Mouse (Mus musculus): ENCODE measurements around the gene Pabpc6. TPM values are rescaled to one million over a fixed set of nuclear protein-coding genes. Genes with fewer than 3 reads are reported as not detected.

Pabpc6 gene
- polyA plus RNA-seq (2015; fragmentation: Nextera tagmentation; extraction: Ambion mirVana): not detected in 2 replicates

DNA sequence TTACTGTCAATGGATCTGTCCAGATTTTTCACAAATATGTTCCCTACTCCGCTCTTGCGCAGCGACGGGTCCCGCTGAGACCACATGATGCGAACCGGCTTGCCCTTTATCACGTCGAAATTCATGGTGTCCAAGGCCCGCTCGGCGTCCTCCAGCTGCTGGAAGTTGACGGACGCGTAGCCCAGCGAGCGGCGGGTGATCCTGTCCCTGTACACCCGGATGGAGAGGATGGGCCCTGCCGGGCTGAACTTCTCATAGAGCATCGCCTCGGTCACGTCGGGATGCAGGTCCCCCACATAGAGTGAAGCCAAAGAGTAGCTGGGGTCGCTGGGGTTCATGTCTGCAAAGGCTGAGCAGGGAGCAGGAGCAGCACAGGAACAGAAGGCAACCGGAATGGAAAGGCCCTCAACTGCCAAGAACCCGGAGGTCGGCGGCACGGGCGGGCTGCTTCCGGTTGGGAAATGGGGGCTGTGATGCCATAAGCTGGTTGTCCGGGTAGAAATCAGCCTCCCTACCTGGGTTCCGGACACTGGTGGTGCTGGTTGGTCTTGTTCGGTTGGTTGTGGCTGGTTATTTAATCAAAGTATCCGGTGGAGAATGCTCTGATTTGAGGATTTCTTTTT, at the start of gene Pabpc6:
Gene Pabpc6, minus strand, starts transcription at position 435 of the 623 bp plus-strand sequence.
- no peak within 1 kb of the TSS for H3K9ac ChIP-seq
- WGBS (ENCODE audit: insufficient replicate concordance): 82% methylated on average over 36 of the region's 36 CpGs
- no peaks in the 10 kb centered on the region for H3K4me1 ChIP-seq (replicated peaks)
- H3K27me3 ChIP-seq: no peaks in the 10 kb centered on the region
- DNase-seq (no peak), ATAC-seq (ENCODE audit: low read depth) (no peak)
- no peaks in the 10 kb centered on the region for H3K9me3 ChIP-seq (replicated peaks)
- no peak within 1 kb of the TSS for H3K4me2 ChIP-seq
- H3K27ac ChIP-seq: no peak within 1 kb of the TSS
- H3K4me3 ChIP-seq (replicated peaks): no peak within 1 kb of the TSS
- H3K36me3 ChIP-seq: no peaks in the 10 kb centered on the region

DNA sequence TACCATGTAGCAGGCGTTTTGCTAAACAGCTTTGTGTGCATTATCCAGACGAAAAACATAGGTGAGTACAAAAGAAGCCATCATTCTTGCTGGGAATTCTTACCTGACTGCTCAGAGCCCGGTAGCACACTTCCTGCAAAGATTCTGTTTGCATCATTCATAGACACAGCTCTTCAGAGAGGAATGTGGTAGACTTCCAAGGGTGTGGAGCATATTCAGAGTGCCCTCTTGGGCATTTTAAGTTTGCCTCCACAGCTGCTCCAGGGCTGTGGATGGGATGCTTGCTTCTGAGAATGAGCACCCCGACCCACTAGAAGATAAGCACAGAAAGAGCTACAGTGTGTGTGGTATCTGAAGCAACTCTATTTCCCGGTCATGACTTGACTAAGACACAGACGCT, 41.4 kb upstream of the Pabpc6 start:
- Histone ChIP-seq H3K36me3 (no peaks in the 10 kb centered on the region), H3K4me1 (replicated peaks) (no peaks in the 10 kb centered on the region), H3K9ac (no peak overlapping the region), H3K27me3 (no peaks in the 10 kb centered on the region), H3K4me2 (no peak overlapping the region), H3K9me3 (replicated peaks) (no peaks in the 10 kb centered on the region), H3K4me3 (replicated peaks) (no peak overlapping the region), H3K27ac (no peak overlapping the region)
- no peak for ATAC-seq (ENCODE audit: low read depth)
- no peak for DNase-seq
- WGBS (ENCODE audit: insufficient replicate concordance): 58% methylated on average over 6 of the region's 6 CpGs

DNA sequence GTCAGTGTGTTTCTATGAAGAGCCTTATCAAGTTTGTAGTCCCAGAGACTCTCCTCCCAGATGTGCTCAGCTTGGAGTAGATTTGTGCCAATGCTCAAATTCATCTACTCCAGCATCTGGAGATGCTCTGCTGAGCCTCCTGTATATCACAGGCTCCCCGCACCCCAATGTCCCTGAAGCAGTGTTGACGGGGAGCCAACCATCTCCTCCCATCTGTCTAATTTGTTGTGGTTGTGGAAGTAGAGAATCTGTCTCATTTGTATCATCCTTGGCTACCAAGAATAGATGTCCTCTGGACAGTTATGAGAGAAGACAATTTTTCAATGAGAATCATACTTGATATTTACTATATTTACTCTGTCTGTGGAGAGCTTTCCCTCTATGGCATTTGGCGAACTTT, 39.4 kb upstream of the Pabpc6 start:
- Histone ChIP-seq H3K27me3 (no peaks in the 10 kb centered on the region), H3K4me2 (no peak overlapping the region), H3K4me3 (replicated peaks) (no peak overlapping the region), H3K4me1 (replicated peaks) (no peaks in the 10 kb centered on the region), H3K36me3 (no peaks in the 10 kb centered on the region), H3K27ac (no peak overlapping the region), H3K9ac (no peak overlapping the region), H3K9me3 (replicated peaks) (no peaks in the 10 kb centered on the region)
- DNase-seq (no peak), ATAC-seq (ENCODE audit: low read depth) (no peak)
- 74% methylated on average over 3 of the region's 3 CpGs for WGBS (ENCODE audit: insufficient replicate concordance)

DNA sequence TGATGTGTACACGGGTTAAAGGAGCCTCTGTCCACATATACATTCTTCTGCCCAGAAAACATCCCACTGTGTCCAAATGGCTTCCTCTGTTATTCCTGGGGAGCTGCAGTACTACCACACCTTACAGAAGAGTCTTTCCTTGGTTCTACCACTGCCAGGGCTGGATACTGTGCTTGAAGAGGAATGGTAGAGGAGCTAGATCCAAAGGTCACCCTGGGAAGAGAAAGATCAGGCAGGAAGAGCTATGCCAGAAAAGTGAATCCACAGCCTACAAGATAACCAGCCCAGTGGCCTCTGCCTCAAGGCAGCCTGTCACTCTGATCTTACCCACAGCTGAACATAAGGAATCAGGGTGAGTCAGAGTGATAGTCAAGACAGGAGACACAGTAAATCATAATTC, 37.8 kb upstream of the Pabpc6 start:
- no peaks in the 10 kb centered on the region for H3K36me3 ChIP-seq
- H3K9me3 ChIP-seq (replicated peaks): no peaks in the 10 kb centered on the region
- no peaks in the 10 kb centered on the region for H3K27me3 ChIP-seq
- 57% methylated on average over 1 of the region's 1 CpGs for WGBS (ENCODE audit: insufficient replicate concordance)
- H3K9ac ChIP-seq: no peak overlapping the region
- H3K27ac ChIP-seq: no peak overlapping the region
- no peak overlapping the region for H3K4me2 ChIP-seq
- no peaks in the 10 kb centered on the region for H3K4me1 ChIP-seq (replicated peaks)
- DNase-seq (no peak), ATAC-seq (ENCODE audit: low read depth) (no peak)
- H3K4me3 ChIP-seq (replicated peaks): no peak overlapping the region

DNA sequence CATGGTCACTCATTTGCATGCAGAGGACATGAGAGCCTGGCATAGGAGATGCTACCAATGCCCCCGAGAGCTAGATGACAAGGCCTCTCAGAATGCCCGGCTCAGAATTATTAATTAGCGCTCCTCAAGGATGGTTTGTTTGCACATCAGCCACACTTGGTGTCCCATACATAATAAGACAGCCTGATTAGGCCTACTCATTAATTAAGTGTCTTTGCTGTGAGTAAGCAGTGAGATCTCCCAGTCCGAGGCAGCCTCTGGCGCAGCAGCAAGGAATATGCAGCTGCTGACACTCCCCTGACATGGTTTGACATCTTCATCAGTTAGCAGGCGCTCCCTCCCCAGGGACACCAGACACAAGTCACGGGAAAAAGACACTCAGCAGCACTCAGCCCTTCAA, 28.2 kb upstream of the Pabpc6 start:
- Histone ChIP-seq H3K36me3 (no peaks in the 10 kb centered on the region), H3K4me2 (no peak overlapping the region), H3K9ac (no peak overlapping the region), H3K27me3 (no peaks in the 10 kb centered on the region), H3K4me3 (replicated peaks) (no peak overlapping the region), H3K9me3 (replicated peaks) (no peaks in the 10 kb centered on the region), H3K4me1 (replicated peaks) (no peaks in the 10 kb centered on the region), H3K27ac (no peak overlapping the region)
- WGBS (ENCODE audit: insufficient replicate concordance): 62% methylated on average over 7 of the region's 7 CpGs
- ATAC-seq (ENCODE audit: low read depth): no peak
- DNase-seq: no peak

DNA sequence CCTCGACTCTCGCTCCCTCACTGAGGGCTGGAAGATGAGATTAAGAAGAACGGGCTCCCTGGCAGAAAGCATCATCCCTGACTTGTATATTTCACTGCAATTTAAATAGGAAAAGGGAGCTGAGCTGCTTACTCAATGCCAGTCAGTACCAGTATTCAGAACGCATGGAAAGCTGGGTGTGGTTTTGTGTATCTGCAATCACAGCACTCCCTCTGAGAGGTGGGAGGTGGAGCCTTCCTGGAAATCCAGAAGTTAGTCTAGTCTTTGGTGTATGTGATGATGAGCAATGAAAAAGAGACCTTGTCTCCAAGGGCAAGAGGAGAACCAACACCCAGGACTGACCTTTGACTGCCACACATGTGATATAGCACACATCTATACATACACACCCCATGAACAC, 21.7 kb upstream of the Pabpc6 start:
- Histone ChIP-seq H3K9me3 (replicated peaks) (no peaks in the 10 kb centered on the region), H3K27me3 (no peaks in the 10 kb centered on the region), H3K9ac (no peak overlapping the region), H3K36me3 (no peaks in the 10 kb centered on the region), H3K4me3 (replicated peaks) (no peak overlapping the region), H3K27ac (no peak overlapping the region), H3K4me1 (replicated peaks) (no peaks in the 10 kb centered on the region), H3K4me2 (no peak overlapping the region)
- no peak for ATAC-seq (ENCODE audit: low read depth)
- 57% methylated on average over 4 of the region's 4 CpGs for WGBS (ENCODE audit: insufficient replicate concordance)
- DNase-seq: no peak

DNA sequence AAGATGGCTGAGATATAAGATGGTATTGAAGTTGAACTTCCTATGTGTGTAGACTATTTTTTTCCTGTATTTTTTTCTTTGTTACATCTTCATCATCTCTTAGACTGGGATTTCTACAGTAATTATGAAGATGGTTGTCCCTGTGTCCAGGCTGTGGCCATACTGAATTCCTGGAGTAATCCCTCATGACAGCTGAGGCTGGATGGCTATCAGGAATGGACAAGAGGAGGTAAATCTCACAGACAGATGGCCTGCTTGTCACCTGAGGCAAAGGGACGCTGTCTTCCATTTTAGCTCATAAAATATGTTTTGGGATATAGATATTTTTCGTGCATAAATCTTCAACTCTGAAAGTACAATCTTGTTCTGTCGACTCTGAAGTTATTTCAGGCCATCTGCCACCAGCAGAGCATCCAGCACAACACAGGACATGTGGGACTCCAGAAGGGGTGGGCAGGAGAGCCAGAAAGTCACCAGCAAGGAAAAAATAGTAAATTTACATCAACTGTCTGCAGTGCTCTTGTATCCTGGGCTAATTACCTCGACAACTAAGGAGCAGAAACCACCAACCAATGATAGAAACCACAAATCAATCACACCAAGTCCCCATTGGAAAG, 14.1 kb upstream of the Pabpc6 start:
- ATAC-seq (ENCODE audit: low read depth) (no peak), DNase-seq (no peak)
- no peak overlapping the region for H3K9ac ChIP-seq
- H3K27ac ChIP-seq: no peak overlapping the region
- H3K9me3 ChIP-seq (replicated peaks): no peaks in the 10 kb centered on the region
- H3K4me2 ChIP-seq: no peak overlapping the region
- no peak overlapping the region for H3K4me3 ChIP-seq (replicated peaks)
- H3K27me3 ChIP-seq: no peaks in the 10 kb centered on the region
- WGBS (ENCODE audit: insufficient replicate concordance): 36% methylated on average over 4 of the region's 4 CpGs
- H3K4me1 ChIP-seq (replicated peaks): no peaks in the 10 kb centered on the region
- no peaks in the 10 kb centered on the region for H3K36me3 ChIP-seq

DNA sequence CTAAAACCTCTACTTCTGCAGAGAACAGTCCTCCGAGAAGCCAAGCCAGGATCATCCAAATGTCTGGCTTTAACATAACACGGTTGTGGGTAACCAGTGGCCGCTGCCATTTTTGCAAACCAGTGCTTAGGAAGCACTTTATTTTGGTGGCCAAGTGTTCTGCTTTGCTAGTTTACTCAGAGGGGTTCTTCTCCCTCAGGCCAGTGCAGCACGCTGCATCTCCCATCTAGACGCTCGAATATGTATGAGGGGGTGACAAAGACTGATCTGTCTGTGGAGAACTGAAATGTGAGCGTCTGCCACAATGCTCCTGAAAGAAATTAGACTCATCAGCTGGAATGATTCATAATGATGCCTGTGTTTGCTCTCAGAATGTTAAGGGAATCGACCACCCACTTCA, 11.2 kb upstream of the Pabpc6 start:
- no peak overlapping the region for H3K4me2 ChIP-seq
- WGBS (ENCODE audit: insufficient replicate concordance): 57% methylated on average over 8 of the region's 8 CpGs
- DNase-seq (no peak), ATAC-seq (ENCODE audit: low read depth) (no peak)
- H3K36me3 ChIP-seq: no peaks in the 10 kb centered on the region
- H3K9me3 ChIP-seq (replicated peaks): no peaks in the 10 kb centered on the region
- H3K4me3 ChIP-seq (replicated peaks): no peak overlapping the region
- no peaks in the 10 kb centered on the region for H3K27me3 ChIP-seq
- no peaks in the 10 kb centered on the region for H3K4me1 ChIP-seq (replicated peaks)
- no peak overlapping the region for H3K27ac ChIP-seq
- H3K9ac ChIP-seq: no peak overlapping the region

DNA sequence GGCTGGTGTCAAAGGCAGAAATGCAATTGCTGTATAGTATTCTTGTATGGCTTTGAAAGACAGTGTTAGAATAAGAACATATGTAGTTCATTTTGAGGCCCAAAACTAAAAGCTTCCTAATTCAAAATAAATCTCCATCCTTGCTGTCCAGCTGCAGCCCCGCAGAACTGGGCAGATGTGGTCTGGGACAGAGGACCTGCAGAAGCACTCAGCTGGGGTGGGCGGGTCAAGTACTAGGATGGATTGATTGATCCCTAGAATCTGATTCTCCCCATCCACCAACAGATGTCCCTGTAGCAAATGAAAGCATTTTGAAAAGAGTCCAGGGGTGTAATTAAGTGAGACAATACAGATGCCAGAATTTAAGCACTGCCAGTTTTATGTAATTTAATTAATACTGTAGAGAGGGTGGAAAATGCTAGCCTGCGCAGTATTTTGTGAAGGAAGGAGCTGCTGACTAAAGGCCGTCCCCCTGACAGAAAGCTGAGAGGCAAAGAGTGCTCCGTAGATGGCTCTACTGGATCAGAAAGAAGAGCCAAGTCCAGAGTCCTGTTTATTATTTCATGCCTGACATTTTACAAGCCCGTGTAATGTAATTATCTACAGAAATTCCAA, 5.8 kb upstream of the Pabpc6 start:
- ATAC-seq (ENCODE audit: low read depth): no peak

DNA sequence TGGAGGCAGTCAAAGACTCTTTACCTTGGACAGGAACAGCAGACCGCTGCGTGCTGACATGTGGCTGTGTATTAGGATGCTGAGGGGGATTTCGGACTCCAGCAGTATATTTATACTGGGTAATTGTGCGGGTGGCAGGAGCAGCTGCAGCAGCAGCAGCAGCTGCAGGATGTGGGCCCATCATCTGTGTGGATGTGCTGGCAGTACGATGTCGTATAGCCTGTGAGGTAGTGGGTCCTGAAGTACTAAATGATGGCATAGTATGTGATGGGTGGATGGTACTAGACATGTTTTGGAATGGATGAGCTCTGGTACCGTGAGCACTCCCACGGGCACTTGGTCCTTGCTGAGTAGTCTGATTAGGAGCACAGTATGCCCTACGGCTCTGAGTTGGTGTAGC, 1.6 kb downstream of the Pabpc6 start:
- no peaks in the 10 kb centered on the region for H3K27me3 ChIP-seq
- H3K9ac ChIP-seq: no peak overlapping the region
- no peak overlapping the region for H3K4me3 ChIP-seq (replicated peaks)
- H3K4me1 ChIP-seq (replicated peaks): no peaks in the 10 kb centered on the region
- WGBS (ENCODE audit: insufficient replicate concordance): 75% methylated on average over 9 of the region's 9 CpGs
- no peak overlapping the region for H3K4me2 ChIP-seq
- DNase-seq (no peak), ATAC-seq (ENCODE audit: low read depth) (no peak)
- no peak overlapping the region for H3K27ac ChIP-seq
- no peaks in the 10 kb centered on the region for H3K9me3 ChIP-seq (replicated peaks)
- H3K36me3 ChIP-seq: no peaks in the 10 kb centered on the region

More for the DNA sequence above, 5.8 kb upstream of the Pabpc6 start:
- H3K4me1 ChIP-seq (replicated peaks): no peaks in the 10 kb centered on the region
- H3K4me3 ChIP-seq (replicated peaks): no peak overlapping the region
- no peaks in the 10 kb centered on the region for H3K9me3 ChIP-seq (replicated peaks)
- WGBS (ENCODE audit: insufficient replicate concordance): 70% methylated on average over 6 of the region's 6 CpGs
- H3K27me3 ChIP-seq: no peaks in the 10 kb centered on the region
- H3K9ac ChIP-seq: no peak overlapping the region
- no peak overlapping the region for H3K27ac ChIP-seq
- no peak for DNase-seq
- no peak overlapping the region for H3K4me2 ChIP-seq
- H3K36me3 ChIP-seq: no peaks in the 10 kb centered on the region

DNA sequence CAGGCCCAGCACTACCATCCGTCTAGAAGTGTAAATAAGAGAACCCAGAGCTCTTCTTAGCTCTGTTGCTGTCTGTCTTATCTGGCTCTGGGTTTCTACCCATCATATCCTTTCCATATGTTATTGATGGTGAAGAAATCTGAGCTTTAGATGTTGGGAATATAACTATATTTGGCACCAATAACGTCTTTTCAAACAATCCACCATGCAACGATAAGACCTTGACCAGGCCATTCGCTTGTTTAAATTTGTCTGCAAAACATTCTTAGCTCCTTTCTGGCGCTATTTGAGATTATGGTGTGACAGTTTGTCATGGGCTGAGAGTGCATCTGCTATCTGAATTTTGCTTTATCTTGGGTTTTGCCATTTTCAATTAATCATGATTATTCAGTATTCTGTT, 10.9 kb downstream of the Pabpc6 start:
- no peaks in the 10 kb centered on the region for H3K4me1 ChIP-seq (replicated peaks)
- DNase-seq: no peak
- no peak overlapping the region for H3K4me3 ChIP-seq (replicated peaks)
- H3K4me2 ChIP-seq: no peak overlapping the region
- no peak for ATAC-seq (ENCODE audit: low read depth)
- H3K27ac ChIP-seq: no peak overlapping the region
- 60% methylated on average over 5 of the region's 5 CpGs for WGBS (ENCODE audit: insufficient replicate concordance)
- H3K9ac ChIP-seq: no peak overlapping the region
- no peaks in the 10 kb centered on the region for H3K27me3 ChIP-seq
- no peaks in the 10 kb centered on the region for H3K36me3 ChIP-seq
- no peaks in the 10 kb centered on the region for H3K9me3 ChIP-seq (replicated peaks)

DNA sequence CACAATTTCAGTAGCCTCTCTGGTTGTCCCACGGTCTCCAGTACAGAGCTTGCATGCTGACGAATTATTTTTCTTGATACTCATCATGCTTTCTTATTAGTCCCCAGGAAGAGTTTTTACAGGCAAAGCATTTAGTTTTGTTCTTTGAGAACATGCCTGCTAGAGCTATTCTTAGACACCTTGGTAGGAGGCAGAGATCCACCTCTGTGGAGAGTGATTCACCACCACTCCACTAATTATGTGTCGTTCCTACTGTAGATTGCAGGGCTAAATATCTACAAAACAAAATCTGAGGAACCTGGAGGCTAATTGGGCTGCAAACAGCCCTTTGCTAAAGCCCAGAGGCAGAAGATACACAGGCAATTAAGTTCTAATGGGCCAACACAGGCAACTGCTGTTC, 15.4 kb downstream of the Pabpc6 start:
- DNase-seq (no peak), ATAC-seq (ENCODE audit: low read depth) (no peak)
- no peaks in the 10 kb centered on the region for H3K27me3 ChIP-seq
- H3K9ac ChIP-seq: no peak overlapping the region
- no peak overlapping the region for H3K4me3 ChIP-seq (replicated peaks)
- H3K4me1 ChIP-seq (replicated peaks): no peaks in the 10 kb centered on the region
- no peaks in the 10 kb centered on the region for H3K36me3 ChIP-seq
- H3K27ac ChIP-seq: no peak overlapping the region
- 60% methylated on average over 3 of the region's 3 CpGs for WGBS (ENCODE audit: insufficient replicate concordance)
- no peaks in the 10 kb centered on the region for H3K9me3 ChIP-seq (replicated peaks)
- H3K4me2 ChIP-seq: no peak overlapping the region

All from liver, embryonic 13.5 days (tissue).